Mouse (Mus musculus) left cerebral cortex, postnatal 25 days (tissue): ENCODE data around the gene Plxnb1. TPM values are rescaled to one million over a fixed set of nuclear protein-coding genes. Genes with fewer than 3 reads are reported as not detected.
A peak's percentile ranks its signal among the peaks of the same experiment; 100 is the strongest.
"Not testable (repeated sequence)": the region's sequence is repeated elsewhere in the genome, so short reads cannot be mapped to it uniquely, and the experiment has no call there.

ENCODE experiments used
- DNase-seq, 2 experiments: peaks; one replicate each; pipeline ENCODE4 v3.0.0; 2022; ENCODE audit warnings: low spot score in 2 of 2, mixed read lengths in 1 of 2
- intact Hi-C: fragments of 180-260 bp; cut with DNase I; formaldehyde crosslinking; loops from one replicate; pipeline ENCODE4 v1.15.1; 2025
- total RNA-seq, 2 experiments: library from RNA; stranded (reverse); gene quantifications; 2 replicates each; pipeline ENCODE4 v1.2.3; 2021

Plxnb1 gene
- total RNA-seq, 2 experiments from 2014 or later = 66.3 to 69.9 TPM

GRCm38 (mm10) chr9:109123266-109123665, 28.1 kb downstream of the Plxnb1 start:
- intact Hi-C loops = loop anchor here (2.0 to 10.0 kb wide), 2 partner anchors 122 to 712 kb away; partner anchors contain the start of gene Nme6
- no peak for DNase-seq

GRCm38 (mm10) chr9:109124164-109124563, 29.0 kb downstream of the Plxnb1 start:
- intact Hi-C loops = loop anchor here (10.0 kb wide), 1 partner anchor 711 kb away; the partner anchor contains the start of gene Nme6
- no peak for DNase-seq

GRCm38 (mm10) chr9:109125043-109125442, 29.9 kb downstream of the Plxnb1 start:
- intact Hi-C loops = loop anchor here (10.0 kb wide), 1 partner anchor 710 kb away; the partner anchor contains the start of gene Nme6
- no peak for DNase-seq

- no peak for DNase-seq
- intact Hi-C loops = loop anchor here (10.0 kb wide), 1 partner anchor 709 kb away; the partner anchor contains the start of gene Nme6
These were observed 30.3 kb downstream of the Plxnb1 start for GRCm38 (mm10) chr9:109125481-109125880.

DNA sequence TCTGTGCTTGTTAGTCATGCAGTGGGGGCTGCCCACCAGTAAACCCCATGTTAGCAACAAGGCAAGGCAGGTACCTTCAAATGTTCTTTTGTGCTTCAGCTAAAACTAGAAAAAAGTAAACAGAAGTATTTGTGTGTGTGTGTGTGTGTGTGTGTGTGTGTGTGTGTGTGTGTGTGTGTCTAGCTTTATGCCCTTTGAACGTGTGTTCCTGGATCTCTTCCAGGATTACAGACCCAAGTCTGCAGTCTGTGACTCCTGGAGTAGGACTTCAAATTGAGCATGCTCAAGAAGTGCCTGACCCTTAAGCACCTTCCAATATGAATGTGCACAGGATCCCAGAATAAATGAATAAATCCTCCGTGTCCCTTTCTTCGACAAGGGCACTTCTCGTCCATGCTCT, 31.9 kb downstream of the Plxnb1 start:
- DNase-seq = no peak
- intact Hi-C loops = loop anchor here (10.0 kb wide), 1 partner anchor 708 kb away; the partner anchor contains the start of gene Nme6

DNA sequence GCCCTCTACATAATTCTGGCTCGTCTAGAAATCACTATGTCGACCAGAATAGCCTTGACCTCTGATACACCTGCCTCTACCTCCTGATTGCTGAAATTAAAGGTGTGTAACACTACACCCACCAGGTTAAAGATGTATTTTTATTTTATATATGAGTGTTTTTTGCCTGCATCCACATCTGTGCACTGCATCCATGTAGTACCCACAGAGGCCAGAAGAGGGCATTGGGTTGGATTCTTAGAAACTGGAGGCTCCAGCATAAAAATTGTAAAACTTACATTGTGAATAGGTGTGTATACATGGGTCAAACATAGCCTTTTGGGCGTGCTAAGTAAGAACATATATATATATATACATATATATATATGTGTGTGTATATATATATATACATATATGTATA, 33.0 kb downstream of the Plxnb1 start:
- DNase-seq = peak in 1 of 2 experiments; percentile 10
- intact Hi-C loops = loop anchor here (10.0 kb wide), 1 partner anchor 707 kb away; the partner anchor contains the start of gene Nme6

GRCm38 (mm10) chr9:109130076-109130475, 34.9 kb downstream of the Plxnb1 start:
- DNase-seq = no peak
- intact Hi-C loops = no loop called here

DNA sequence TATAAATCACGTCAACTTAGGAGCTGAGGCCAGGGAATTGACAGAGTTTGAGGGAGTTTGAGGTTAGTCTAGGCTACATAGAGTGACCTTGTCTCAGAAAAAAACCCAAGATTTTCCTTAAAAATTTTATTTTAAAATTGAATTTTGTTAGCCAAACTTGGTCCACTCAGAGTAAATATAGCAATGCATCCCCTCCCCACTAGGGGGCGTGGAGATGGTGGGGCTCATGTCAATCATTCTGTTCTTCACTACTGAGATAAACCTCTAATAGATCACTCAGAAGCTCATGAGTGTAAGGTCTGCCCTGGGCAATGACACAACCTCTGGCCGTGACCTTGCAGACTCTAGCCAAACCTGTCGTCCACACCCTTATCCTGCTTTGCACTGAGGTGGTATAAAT, 45.2 kb downstream of the Plxnb1 start:
- intact Hi-C loops, DNase-seq: not testable (repeated sequence)

DNA sequence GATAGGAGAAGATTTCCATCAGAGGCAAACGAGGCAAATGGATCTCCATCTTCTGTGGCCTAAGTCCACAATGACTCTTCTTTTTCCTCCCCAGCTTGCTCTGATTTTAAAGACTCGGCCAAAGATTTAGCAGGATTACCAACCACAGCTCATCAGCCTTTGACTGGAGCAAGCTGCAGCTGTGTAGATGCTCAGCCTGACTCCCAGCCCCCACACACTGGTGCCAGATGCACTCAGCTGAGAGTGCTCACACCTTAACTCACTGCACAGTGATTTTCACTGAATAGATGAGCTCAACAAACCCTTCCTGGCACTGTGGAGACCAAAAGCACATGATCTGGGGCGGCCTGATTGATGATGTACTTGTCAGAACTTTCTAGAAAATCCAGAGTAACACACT, 66.8 kb downstream of the Plxnb1 start, which contains the start of gene Fbxw21:
Gene Fbxw21 (minus strand): TSS at position 101 of the 400 bp plus-strand sequence.
- intact Hi-C loops = no loop called here
- DNase-seq = no peak

- intact Hi-C loops = no loop called here
- DNase-seq = no peak
These were observed 72.1 kb downstream of the Plxnb1 start for GRCm38 (mm10) chr9:109167316-109167715.

Other genes starting within 250 kb of the Plxnb1 start
- gene Slc26a6, start 242.1 kb upstream of the Plxnb1 start, total RNA-seq = 10 to 100 TPM; 18.4 to 19.1 TPM
- under 1 TPM in 1 of 2 experiments, not detected in 1; 0.39 TPM for gene Tmem89, start 180.8 kb upstream of the Plxnb1 start, total RNA-seq
- gene Uqcrc1, start 158.8 kb upstream of the Plxnb1 start, total RNA-seq = 100 to 1,000 TPM; 390 to 394 TPM
- gene Col7a1, start 141.8 kb upstream of the Plxnb1 start, total RNA-seq = 1 to 10 TPM; 2.5 to 4.5 TPM
- gene Ucn2, start 109.4 kb upstream of the Plxnb1 start, total RNA-seq = not detected
- 10 to 100 TPM; 12.5 to 15.5 TPM for gene Pfkfb4, start 103.6 kb upstream of the Plxnb1 start, total RNA-seq
- 10 to 100 TPM; 66.3 to 77.4 TPM for gene Shisa5, start 56.8 kb upstream of the Plxnb1 start, total RNA-seq
- gene Trex1, start 35.7 kb upstream of the Plxnb1 start, total RNA-seq = 10 to 100 TPM; 12.7 to 13.0 TPM
- 10 to 100 TPM; 25.8 to 28.5 TPM for gene Atrip, start 21.3 kb upstream of the Plxnb1 start, total RNA-seq
- gene Ccdc51, start 12.9 kb upstream of the Plxnb1 start, total RNA-seq = 1 to 10 TPM; 7.2 to 8.0 TPM
- gene Tma7, start 12.8 kb upstream of the Plxnb1 start, total RNA-seq = 100 to 1,000 TPM; 365 to 371 TPM
- gene Fbxw21, start 66.7 kb downstream of the Plxnb1 start, total RNA-seq = not detected
- not detected for gene Fbxw13, start 100.6 kb downstream of the Plxnb1 start, total RNA-seq
- gene Fbxw20, start 139.4 kb downstream of the Plxnb1 start, total RNA-seq = not detected
- gene Fbxw14, start 192.3 kb downstream of the Plxnb1 start, total RNA-seq = not detected
- not detected for gene Fbxw28, start 244.3 kb downstream of the Plxnb1 start, total RNA-seq